Mouse (Mus musculus) cerebellum, adult (tissue): ENCODE measurements around the gene Pop7.

Source experiments
- ATAC-seq: cut with Nextera tagmentation; 2 replicates; pipeline ENCODE4 v1.9.2; 2017; ENCODE audit warnings: mild to moderate bottlenecking, moderate library complexity, mixed read lengths; ENCODE audit not compliant: insufficient number of reproducible peaks, low FRiP score, low TSS enrichment

Pop7 gene

DNA sequence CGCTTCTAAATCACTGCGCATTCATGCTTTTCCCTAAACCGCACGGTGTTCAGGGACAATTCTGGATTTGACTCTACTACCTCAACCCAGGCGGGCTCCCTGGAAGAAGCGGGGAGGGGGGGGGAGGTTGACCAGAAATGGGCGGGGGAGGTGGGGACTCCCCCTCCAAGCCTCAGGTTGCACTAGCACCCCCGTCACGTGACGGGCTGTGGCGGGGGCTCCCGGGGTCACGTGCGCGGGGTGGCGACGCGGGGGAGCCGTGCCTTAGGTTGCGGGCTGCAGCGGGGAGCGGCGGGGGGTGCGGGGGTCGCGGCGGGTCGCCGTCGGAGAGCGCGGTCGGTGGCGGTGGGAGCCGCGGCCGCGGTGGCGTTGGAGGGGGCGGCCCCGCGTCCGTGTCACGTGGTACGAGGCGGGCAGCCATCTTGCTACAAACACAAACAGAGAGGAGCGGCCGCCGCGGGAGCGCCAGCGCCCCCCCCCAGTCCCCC is 7.7 kb upstream of the Pop7 start:
- ATAC-seq: no peak

DNA sequence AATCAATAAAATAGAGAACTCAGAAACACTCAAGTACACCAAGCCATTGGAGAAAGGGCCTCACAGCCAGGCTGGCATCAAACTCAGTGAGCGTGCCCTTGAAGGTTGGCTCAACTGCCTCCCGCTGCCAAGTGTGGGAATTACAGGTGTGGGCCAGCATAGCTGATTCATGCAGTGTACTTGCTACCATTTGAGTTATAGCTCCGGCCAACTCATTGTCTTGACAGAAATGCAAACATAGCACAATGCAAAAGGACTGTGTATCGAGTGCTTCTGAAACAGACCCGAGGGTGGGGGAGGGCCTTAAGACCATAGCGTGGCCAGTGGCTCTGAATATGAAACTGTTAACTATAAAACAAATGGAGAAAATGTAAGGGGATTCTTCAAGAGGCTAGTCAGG is 1.7 kb upstream of the Pop7 start:
- ATAC-seq: no peak

DNA sequence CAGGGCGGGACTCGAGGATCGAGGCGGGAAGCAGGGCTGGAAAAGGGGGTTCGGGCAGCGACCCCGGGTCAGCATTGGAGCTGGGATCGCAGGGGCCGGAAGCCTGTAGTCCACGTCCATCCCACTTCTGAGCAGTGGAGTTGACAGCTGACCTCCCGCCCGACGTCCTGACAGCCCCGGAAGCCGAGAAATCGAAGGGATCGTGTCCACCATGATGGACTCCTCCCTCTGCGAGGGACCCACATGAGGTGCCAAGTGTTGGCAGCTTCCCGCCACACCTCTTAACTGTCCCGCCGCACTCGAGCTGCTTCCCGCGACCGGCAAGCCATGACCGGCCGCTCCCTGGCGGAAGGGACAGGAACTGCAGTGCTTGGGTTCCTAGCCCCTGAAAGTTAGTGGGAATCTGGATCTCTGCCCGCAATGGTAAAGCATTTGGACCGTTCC is 371 bp upstream of the Pop7 start:
- peak; percentile 59 for ATAC-seq

DNA sequence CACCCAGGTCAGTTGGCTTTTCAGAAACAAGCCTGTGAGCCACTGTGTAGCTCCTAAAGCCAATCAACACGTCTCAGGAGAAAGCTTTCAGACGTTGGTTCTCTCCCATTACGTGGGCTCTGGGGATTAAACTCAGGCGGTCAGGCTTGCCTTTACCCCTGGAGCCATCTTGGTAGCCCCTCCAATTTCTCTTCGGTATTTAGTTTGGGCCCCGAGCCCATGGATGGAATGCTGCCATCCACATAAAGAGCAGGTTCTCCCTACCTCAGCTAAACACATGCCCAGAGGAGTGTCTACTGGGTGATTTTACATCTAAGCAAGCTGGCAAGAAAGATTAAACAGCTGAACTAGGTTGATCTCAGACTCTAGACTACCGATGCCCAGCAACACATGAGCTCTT is 2.1 kb downstream of the Pop7 start:
- ATAC-seq: no peak

DNA sequence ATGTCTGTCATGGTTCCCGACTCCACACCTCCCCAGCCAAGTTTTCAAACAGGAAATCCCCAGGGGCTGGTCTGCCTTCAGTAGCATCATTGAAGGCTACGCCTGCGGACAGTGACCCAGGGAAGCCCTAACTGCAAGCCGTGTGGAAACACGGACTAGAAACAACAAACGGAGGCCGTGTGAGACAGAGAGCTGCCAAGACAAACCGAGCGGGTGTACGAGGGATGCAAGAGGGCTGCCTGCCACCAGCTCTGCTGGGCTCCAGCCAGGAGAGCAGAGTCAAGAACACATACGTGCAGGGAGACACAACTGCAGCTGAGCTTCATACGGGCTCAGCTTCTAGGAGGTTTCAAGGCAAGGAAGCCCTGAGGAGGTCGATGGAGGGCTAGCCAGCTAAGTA is 8.5 kb downstream of the Pop7 start:
- ATAC-seq: no peak

DNA sequence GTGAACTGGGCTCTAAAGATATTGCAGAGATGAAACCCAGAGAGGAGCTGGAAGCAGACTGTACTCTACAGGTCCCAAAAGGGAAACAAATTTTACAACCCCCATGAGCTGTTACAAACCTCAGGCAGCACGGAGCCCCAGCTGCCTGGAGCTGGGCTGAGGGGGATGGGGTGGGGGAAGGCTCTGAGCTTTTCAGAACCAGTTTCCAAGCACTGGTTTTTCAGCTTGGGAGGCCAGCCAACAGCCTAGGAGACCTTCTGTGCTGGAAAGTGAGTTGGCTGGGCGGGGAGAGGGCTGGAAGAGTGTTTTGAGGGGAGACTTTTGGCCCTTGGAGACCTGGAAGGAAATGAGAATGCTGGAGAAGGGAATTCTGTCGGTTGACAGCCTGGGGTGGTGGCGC is 10.8 kb downstream of the Pop7 start:
- no peak for ATAC-seq

DNA sequence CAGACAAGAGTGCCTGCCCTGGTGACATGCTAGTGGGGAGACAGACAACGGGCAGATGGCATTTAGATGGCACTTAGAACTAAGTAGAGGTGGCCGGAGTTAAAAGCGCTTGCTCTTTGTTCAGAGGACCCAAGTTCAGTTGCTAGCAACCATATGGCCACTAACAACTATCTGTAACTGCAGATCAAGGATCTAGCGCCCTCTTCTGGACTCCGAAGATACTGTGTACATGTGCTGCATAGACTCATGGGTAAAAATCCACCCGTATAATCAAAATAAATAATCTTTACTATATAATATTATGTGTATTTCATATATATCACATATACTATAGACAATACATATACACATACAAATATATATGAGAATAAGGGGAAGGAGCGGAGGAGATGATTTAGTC is 14.7 kb downstream of the Pop7 start:
- ATAC-seq: no peak

DNA sequence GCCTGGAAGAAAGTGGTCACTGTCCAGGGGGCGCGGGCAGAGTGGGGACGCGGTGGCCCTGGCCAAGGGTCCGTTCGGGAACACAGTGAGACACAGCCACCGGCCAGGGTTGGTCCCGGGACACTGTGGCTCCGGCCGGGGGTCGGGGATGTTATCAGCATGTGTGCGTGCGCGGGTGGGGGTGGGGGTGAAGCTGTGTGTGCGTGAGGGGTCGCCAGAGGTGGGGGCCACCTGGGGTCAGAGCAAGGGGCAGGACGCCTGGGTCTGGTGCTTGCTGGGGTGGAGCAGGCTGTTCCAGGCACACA is 16.5 kb downstream of the Pop7 start:
- no peak for ATAC-seq

DNA sequence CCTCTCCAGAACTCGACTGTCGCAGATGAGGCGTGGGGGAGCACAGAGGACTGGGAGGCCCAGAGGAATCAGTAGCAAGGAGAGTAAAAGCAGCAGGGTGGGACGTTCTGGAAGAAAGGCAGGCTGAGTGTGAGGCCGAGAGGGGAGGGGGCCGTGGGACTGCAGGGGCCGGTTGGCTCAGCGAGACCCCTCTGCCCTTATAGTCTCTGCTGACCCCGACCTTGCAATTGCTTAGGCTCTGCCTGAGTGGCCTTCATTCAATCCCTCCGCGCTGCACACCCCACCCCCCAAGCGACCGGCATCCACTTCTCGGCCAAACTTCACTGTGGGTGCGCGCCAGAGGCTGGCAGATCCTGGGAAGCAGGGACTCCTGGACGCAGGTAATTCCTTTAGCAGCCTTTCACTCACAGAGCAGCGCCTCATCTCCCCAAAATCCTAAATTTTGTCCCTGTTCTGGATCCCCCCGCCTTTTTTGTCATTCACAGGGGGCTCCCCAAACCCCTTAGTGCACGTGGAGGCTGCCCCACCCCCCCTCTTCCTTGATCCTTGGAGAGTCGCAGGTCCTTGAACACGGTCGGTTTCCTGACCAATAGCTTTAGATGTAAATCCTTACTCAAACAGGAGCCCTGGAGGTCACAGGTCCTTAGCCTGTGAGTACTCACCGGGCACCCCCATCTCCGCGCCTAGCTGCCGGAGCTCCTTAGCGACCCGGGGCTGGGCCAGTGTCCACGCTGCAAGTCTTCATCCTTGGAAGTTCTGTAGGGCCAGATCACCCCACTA is 17.1 kb downstream of the Pop7 start:
- ATAC-seq: no peak

DNA sequence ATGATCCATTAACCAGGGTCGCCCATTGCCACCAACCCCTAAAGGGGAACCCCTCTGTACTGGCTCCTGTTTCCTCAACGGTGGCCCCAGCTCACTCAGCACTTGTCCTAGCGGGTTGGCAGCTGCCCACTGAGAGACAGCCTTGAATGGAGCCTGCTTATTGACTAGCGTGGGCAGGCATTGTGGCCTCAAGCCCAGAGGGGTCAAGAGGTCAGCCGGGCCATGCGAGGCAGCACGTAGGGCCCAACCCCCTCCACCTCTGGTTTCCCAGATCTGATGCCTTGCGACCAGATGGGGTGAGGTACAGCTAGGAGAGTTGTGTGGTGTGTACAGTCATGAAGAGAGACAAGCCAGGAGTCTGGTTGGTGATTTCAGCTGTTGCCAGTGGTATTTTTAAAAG is 20.4 kb downstream of the Pop7 start:
- ATAC-seq: no peak

DNA sequence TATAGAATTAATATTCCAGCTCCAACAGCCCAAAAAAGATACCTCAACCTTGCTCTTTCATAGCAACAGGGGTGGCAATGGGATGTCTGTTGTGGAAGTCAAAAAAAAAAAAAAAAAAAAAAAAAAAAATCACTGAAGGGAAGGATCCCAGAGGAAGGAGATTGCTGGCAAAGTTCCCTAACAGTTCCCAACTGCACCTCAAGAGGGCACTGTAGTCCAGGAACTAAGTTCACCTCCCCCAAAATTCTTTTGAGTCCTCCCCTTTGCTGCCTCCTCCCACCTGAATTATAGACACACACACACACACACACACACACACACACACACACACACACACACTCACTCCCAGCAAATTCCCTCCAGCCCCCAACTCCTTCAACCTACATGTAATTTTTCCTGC is 21.2 kb downstream of the Pop7 start:
- ATAC-seq: no peak

DNA sequence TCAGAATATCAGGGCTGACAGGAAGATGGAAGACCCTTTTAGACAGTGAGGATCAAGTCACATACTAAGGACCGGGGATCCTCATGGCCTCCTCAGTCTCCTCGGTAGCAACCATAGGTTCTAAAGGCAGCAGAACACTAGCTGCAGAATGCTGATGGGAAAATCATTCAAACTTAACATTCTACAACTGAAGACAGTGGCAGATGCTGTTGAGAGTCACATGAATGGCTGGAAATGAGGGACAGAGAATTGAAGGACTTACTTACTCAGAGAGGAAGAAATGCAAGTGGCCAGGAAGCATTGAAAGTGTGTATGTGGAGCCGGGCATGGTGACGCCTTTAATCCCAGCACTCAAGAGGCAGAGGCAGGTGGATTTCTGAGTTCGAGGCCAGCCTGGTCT is 25.4 kb downstream of the Pop7 start, which contains the start of gene Zan:
TSS of gene Zan (minus strand) at position 101 of the 400 bp plus-strand sequence.
- no peak for ATAC-seq

DNA sequence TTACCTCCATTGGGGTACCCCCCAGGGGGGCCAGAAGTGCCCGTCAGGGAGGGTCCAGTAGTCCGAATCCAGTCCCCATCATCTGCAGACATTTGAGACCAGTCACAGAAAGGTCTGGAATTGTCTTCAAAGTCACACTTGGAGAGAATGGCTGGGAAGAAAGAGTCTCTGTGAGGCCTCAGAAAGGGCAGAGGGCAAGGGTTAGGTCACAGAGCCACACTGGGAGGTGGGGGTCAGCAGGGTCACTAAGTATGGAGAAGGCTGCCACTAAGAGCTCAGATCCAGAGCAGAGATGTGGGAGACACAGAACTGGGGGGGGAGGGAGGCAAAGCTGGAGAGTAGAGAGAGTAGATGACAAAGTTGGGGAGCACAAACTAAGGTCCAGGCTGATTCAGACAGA is 28.0 kb downstream of the Pop7 start:
- no peak for ATAC-seq

DNA sequence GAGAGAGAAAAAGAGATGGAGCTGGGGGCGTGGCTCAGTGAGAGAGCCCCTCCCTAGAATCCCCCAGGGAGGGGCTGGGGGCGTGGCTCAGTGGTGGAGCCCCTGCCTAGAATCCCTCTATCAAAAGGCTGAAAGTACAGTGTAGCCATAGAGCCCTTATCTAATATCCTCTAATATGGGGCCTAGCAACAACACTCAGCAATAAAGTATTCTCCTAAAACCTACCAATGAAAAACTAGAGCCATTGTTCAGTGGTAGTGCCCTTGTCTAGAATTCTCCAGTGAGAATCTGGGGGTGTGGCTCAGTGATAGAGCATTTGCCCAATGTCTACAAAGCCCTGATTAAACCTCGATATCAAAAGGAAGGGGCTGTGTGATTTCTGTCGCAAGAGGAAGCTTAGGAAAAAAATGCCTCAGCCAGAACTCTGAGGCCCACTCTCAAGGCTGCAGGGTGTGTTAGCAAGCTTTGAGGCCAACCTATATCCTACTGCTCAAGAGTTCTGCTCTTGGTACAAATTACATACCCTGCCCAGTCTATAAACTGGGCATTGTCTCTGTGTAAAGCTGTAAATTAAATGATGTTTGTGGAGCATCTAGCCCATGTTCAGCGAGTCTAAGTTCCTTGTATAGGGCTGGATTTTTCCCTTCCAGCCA is 29.9 kb downstream of the Pop7 start:
- no peak for ATAC-seq

DNA sequence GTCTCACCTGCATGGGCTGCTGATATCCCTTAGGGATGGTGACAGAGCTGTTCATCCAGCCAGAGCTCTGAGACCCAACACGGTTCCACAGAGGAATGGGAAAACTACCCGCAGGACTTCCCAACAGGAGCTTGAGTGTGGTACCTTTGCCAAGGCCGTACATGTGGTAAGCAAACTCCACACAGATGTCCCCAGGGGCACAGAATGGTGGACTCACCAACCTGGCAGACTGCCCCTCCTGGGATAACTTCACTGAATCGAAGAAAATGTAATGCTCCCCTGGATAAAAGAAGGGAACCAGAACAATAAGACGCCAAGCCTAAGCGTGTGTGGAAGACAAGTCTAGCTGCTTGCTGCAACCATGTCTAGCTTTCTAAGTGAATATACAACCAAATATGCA is 35.4 kb downstream of the Pop7 start:
- no peak for ATAC-seq

DNA sequence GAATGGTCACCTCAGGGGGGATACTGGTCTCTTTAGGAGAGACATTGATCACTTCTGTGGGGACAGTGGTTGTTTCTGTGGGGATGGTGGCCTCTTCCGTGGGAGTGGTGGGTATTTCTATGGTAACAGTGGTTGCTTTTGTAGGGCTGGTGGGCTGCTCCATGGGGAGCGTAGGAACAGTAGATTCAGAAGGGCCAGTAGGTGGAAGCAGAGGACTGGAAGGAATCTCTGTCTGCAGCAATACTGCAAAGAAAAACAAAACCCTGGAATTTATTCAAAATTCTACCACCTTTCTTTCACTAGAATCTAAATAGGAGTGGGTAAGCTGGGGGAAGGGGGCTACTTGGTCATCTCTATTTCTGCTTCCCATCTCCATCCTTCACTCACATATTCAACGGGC is 37.3 kb downstream of the Pop7 start:
- no peak for ATAC-seq

DNA sequence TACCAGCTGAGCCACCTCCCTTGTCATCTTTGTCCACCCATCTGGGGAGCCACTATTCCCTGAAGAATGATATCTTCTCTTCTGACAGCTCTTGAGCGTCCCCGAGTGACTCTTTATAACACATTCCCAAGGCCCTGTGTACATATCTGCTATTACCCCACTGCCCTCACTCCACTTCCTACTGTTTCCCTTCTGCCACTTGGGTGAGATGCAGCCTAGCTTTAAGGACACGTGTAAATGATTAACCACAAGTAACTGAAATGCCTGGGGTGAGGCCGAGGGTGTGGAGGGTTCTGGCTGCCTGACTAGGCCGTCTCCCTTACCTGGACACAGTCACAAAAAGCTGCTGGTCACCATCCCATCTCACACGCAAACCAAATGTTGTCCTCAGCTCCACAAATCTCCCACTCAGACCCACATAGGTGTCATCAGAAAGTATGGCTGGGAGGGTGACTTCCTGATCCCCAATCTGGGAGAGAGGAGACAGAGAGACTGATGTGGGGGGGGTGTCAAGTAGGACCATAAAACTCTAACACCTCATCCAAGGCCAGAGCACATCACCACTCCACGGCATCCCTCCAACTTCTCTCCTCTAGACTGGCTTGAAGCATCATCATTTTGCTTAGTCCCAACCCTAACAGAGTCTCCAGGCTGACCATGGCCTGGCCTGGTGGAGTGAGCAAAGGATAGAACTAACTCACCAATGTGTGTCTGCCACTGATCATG is 46.3 kb downstream of the Pop7 start:
- no peak for ATAC-seq

DNA sequence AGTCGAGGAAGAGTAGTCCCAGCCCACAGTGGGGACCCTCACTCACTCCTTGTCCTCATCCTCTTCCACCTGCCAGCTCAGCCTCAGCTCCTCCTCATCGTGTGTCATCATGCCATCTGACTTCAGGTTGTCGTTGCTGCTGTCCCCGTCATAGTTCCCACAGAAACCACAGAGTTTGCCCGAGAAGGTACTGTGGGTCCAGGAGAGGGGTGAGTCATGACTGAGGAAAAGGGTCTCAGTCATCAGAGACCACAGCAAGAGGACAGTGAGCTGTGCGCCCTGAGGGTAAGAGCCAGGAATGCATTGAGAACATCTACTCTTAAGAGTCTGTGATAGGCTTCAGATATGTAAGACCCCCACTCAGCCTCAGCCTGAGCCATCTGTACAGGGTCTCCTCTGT is 47.1 kb downstream of the Pop7 start:
- no peak for ATAC-seq
